Mouse (Mus musculus) liver, postnatal 0 days (tissue): ENCODE measurements around the gene E130114P18Rik. TPM values are rescaled to one million over a fixed set of nuclear protein-coding genes. Genes with fewer than 3 reads are reported as not detected.

Experiments
- ATAC-seq: fragments of 200-750 bp; cut with Nextera tagmentation; 2 replicates; pipeline ENCODE4 v1.8.0; 2017; ENCODE audit warnings: mild to moderate bottlenecking, moderate library complexity
- DNase-seq: peaks from one replicate; pipeline ENCODE4 v3.0.0-alpha.2; 2016
- H3K27ac ChIP-seq: fragments of 300-500 bp; sonication (generic); 2 replicates; pipeline ENCODE4 v1.5.1; 2014; ENCODE audit warnings: antibody characterized with exemption, moderate library complexity, mild to moderate bottlenecking, low read depth
- H3K27me3 ChIP-seq: fragments of 300-500 bp; sonication (generic); 2 replicates; pipeline ENCODE4 v1.6.1; 2014; ENCODE audit warnings: low read length, control low read depth, mixed read lengths; ENCODE audit not compliant: insufficient read depth
- H3K36me3 ChIP-seq: fragments of 300-500 bp; sonication (generic); replicated peaks from 2 replicates; pipeline ENCODE4 v1.6.1; 2014; ENCODE audit warnings: mild to moderate bottlenecking, control low read depth, low read length, moderate library complexity, mixed read lengths; ENCODE audit not compliant: insufficient read depth
- H3K4me1 ChIP-seq: fragments of 300-500 bp; sonication (generic); 2 replicates; pipeline ENCODE4 v1.6.1; 2014; ENCODE audit warnings: antibody characterized with exemption, mild to moderate bottlenecking, control low read depth; ENCODE audit not compliant: insufficient read depth
- H3K4me2 ChIP-seq: fragments of 300-500 bp; sonication (generic); 2 replicates; pipeline ENCODE4 v1.6.1; 2014; ENCODE audit warnings: low read depth, mild to moderate bottlenecking, low read length, moderate library complexity, mixed read lengths
- H3K4me3 ChIP-seq: fragments of 300-500 bp; sonication (generic); 2 replicates; pipeline ENCODE4 v1.5.1; 2014; ENCODE audit warnings: low read depth, low read length
- H3K9ac ChIP-seq: fragments of 300-500 bp; sonication (generic); replicated peaks from 2 replicates; pipeline ENCODE4 v1.6.1; 2014; ENCODE audit warnings: mild to moderate bottlenecking, moderate library complexity
- H3K9me3 ChIP-seq: fragments of 300-500 bp; sonication (generic); 2 replicates; pipeline ENCODE4 v1.6.1; 2016; ENCODE audit warnings: mild to moderate bottlenecking, control low read depth, low read length, mixed read lengths
- CTCF ChIP-seq: sonication (generic); IDR thresholded peaks from 2 replicates; pipeline ENCODE4 v1.5.1; 2016; ENCODE audit warnings: antibody characterized with exemption, low read depth
- EP300 ChIP-seq: IDR thresholded peaks from 2 replicates; pipeline ENCODE4 v1.6.1; 2016; ENCODE audit warnings: antibody characterized with exemption, low read depth, mild to moderate bottlenecking
- WGBS: fragments of 180-500 bp; shearing (Covaris S2); extraction: QIAGEN DNeasy Blood & Tissue Kit; methylation state at CpG from one replicate; pipeline ENCODE4 v1.1.7; 2014; ENCODE audit not compliant: insufficient replicate concordance; 5-methylcytosine and 5-hydroxymethylcytosine counted together
- polyA plus RNA-seq: library from polyadenylated mRNA; unstranded; fragments of >200 nt; fragmentation: Nextera tagmentation; extraction: Ambion mirVana; gene quantifications from 2 replicates; pipeline ENCODE4 v1.2.1, GENCODE M21; 2015

The E130114P18Rik gene
- polyA plus RNA-seq, 1 experiment from 2014 or later: not detected

GRCm38 (mm10) chr4:97808885-97809284 is 31.0 kb upstream of the E130114P18Rik start:
- Histone ChIP-seq H3K4me2 (no peak overlapping the region), H3K4me1 (peaks cover 29% of the 10 kb centered on the region), H3K36me3 (no peaks in the 10 kb centered on the region), H3K4me3 (no peak overlapping the region), H3K27me3 (no peaks in the 10 kb centered on the region), H3K9me3 (no peaks in the 10 kb centered on the region), H3K27ac (0 out of 2 replicates have a peak overlapping the region, but pooled peaks have one; percentile 69), H3K9ac (no peak overlapping the region)
- no peak for TF ChIP-seq CTCF
- no peak for DNase-seq
- WGBS: 57% methylated on average over 3 of the region's 3 CpGs
- no peak for ATAC-seq

- no peak overlapping the region for H3K4me3 ChIP-seq
- TF ChIP-seq CTCF (no peak), EP300 (no peak)
- H3K36me3 ChIP-seq: no peaks in the 10 kb centered on the region
- no peak overlapping the region for H3K9ac ChIP-seq
- WGBS: 90% methylated on average over 2 of the region's 2 CpGs
- H3K27ac ChIP-seq: no peak overlapping the region
- no peak for DNase-seq
- H3K4me2 ChIP-seq: no peak overlapping the region
- ATAC-seq: no peak
- H3K9me3 ChIP-seq: no peaks in the 10 kb centered on the region
- peaks cover 30% of the 10 kb centered on the region for H3K4me1 ChIP-seq
- H3K27me3 ChIP-seq: no peaks in the 10 kb centered on the region
Observed at GRCm38 (mm10) chr4:97806924-97807323, 29.0 kb upstream of the E130114P18Rik start.

GRCm38 (mm10) chr4:97805896-97806808 is 28.3 kb upstream of the E130114P18Rik start:
- Histone ChIP-seq H3K4me1 (peaks cover 30% of the 10 kb centered on the region), H3K36me3 (no peaks in the 10 kb centered on the region), H3K27me3 (no peaks in the 10 kb centered on the region), H3K4me2 (no peak overlapping the region), H3K27ac (0 out of 2 replicates have a peak overlapping the region, but pooled peaks have one; percentile 30), H3K4me3 (no peak overlapping the region), H3K9ac (no peak overlapping the region), H3K9me3 (no peaks in the 10 kb centered on the region)
- no peak for DNase-seq
- WGBS: 70% methylated on average over 7 of the region's 7 CpGs
- TF ChIP-seq CTCF: no peak
- ATAC-seq: no peak

- ATAC-seq (no peak), DNase-seq (no peak)
- Histone ChIP-seq H3K4me2 (no peak overlapping the region), H3K9me3 (no peaks in the 10 kb centered on the region), H3K36me3 (no peaks in the 10 kb centered on the region), H3K27ac (0 out of 2 replicates have a peak overlapping the region, but pooled peaks have one; percentile 18), H3K27me3 (no peaks in the 10 kb centered on the region), H3K4me1 (peaks cover 26% of the 10 kb centered on the region), H3K9ac (no peak overlapping the region), H3K4me3 (no peak overlapping the region)
- TF ChIP-seq EP300: no peak
- no peak for TF ChIP-seq CTCF
- WGBS: 55% methylated on average over 2 of the region's 2 CpGs
Observed at GRCm38 (mm10) chr4:97805255-97805654, 27.4 kb upstream of the E130114P18Rik start.

GRCm38 (mm10) chr4:97804638-97805037 is 26.8 kb upstream of the E130114P18Rik start:
- Histone ChIP-seq H3K9ac (no peak overlapping the region), H3K4me3 (no peak overlapping the region), H3K4me2 (no peak overlapping the region), H3K27ac (no peak overlapping the region), H3K9me3 (no peaks in the 10 kb centered on the region), H3K36me3 (no peaks in the 10 kb centered on the region), H3K27me3 (no peaks in the 10 kb centered on the region), H3K4me1 (peaks cover 20% of the 10 kb centered on the region)
- DNase-seq (no peak), ATAC-seq (no peak)
- TF ChIP-seq EP300 (no peak), CTCF (no peak)
- WGBS: 87% methylated on average over 5 of the region's 5 CpGs

- peak overlapping the region; percentile 45; the same call in 1 of the 2 replicates for H3K27ac ChIP-seq
- no peak overlapping the region for H3K9ac ChIP-seq
- peak; percentile 74 for DNase-seq
- H3K4me2 ChIP-seq: no peak overlapping the region
- H3K4me3 ChIP-seq: no peak overlapping the region
- H3K4me1 ChIP-seq: peaks cover 11% of the 10 kb centered on the region
- no peaks in the 10 kb centered on the region for H3K27me3 ChIP-seq
- TF ChIP-seq EP300 (peak; percentile 63), CTCF (no peak)
- 64% methylated on average over 3 of the region's 3 CpGs for WGBS
- no peaks in the 10 kb centered on the region for H3K9me3 ChIP-seq
- H3K36me3 ChIP-seq: no peaks in the 10 kb centered on the region
- ATAC-seq: peak; percentile 84
Observed at GRCm38 (mm10) chr4:97803791-97804190, 25.9 kb upstream of the E130114P18Rik start.
